14 mouse cellular contexts compared by ENCODE assay signal in the genomic region with DNA sequence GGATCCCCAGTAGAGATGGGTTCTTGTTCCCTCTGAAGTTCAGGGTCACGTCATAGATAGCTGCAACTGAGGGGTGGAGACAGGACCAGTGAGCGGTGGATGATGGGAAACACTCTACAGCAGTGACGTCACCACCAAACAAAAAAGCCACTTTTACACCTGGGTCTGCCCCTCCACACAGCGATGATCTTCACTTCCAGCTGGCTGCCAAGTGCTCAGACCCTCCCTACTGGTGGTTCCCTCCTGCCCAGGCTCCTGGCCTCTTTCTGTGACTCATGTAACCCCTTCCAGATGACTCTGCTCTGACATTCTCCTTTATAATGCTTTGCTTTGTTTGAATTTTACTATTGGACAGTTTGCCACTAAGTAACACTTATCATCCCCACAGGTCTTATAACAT. TPM values are rescaled to one million over a fixed set of nuclear protein-coding genes. Genes with fewer than 3 reads are reported as not detected.
DNase-seq lines count a peak whose midpoint lies in the region.
"Had no signal": no experiment of that assay in that cellular context is flagged by ENCODE, and none has a peak within 500 bp of the region (broad histone marks: within the 10 kb centered on the region; RNA-seq: fewer than 3 reads in every experiment).

No protein-coding gene starts in this region.

- peak; percentile 66 for DNase-seq in adrenal gland, adult 2 months
- DNase-seq in adrenal gland, postnatal 4 days (ENCODE audit: low spot score in 2 of 2): no peak
- peak; percentile 54 for DNase-seq in 3T3-L1 (ENCODE audit: low read depth, low spot score)
- peak; percentile 52 for DNase-seq in NIH3T3 (ENCODE audit: low read depth)
- DNase-seq in kidney, postnatal 14 days: no peak
- DNase-seq: adrenal gland, postnatal 14 days; adrenal gland, postnatal 36 days; B cell, adult 2 months; cerebellum, adult 11 months; cerebellum, adult 18-20 months; cerebellum, adult 8-10 months; cerebellum, adult 9-11 months; cerebellum, postnatal 25 days; forebrain, postnatal 0 days had no signal

RNA-seq across cellular contexts. Expression of a gene that starts 38.0 kb away (rescaled TPM):
- total RNA-seq in adrenal gland, adult 2 months (2021): 10 to 100 TPM; 50.7 to 51.2 TPM
- polyA plus RNA-seq in adrenal gland, adult 2 months (2012; rRNA removed): 47.3 and 62.8 TPM in 2 replicates
- 10 to 100 TPM; 48.8 to 50.2 TPM for total RNA-seq in adrenal gland, postnatal 4 days (2021)

Comparison
In these comparisons a context has a peak if more than half of its experiments do, and no peak if none do; other contexts are left out.
1. DNase-seq: peak in adrenal gland, adult 2 months (single experiment), 3T3-L1 (single experiment) and NIH3T3 (single experiment); none in adrenal gland, postnatal 4 days (0 of 2) and kidney, postnatal 14 days (single experiment).